Comparison of ENCODE assay signal across 8 mouse cellular contexts in genomic region chr15:97812126-97812525, GRCm38 (mm10). TPM values are rescaled to one million over a fixed set of nuclear protein-coding genes. Genes with fewer than 3 reads are reported as not detected.
DNase-seq lines count a peak whose midpoint lies in the region; ATAC-seq lines count a peak whose summit lies in the region.

No protein-coding gene starts in this region.

- no peak overlapping the region; the same call in 1 of the 2 replicates for H3K4me2 ChIP-seq in neural tube, embryonic 12.5 days (replicated peaks)
- no peak overlapping the region for H3K4me2 ChIP-seq in forebrain, embryonic 13.5 days
- no peak overlapping the region for H3K4me2 ChIP-seq in heart, embryonic 16.5 days (ENCODE audit: low read depth, low read length)
- no peak overlapping the region for H3K4me2 ChIP-seq in midbrain, embryonic 14.5 days (ENCODE audit: low read length)

- no peak for DNase-seq in neural tube, embryonic 10.5 days (ENCODE audit: extremely low spot score, low spot score)
- peak; percentile 96 for DNase-seq in layer of hippocampus, adult 9-11 months
- peak; percentile 44 for DNase-seq in midbrain, embryonic 14.5 days
- DNase-seq in c-Kit-positive CD71-positive TER-119-positive erythroid progenitor cells, embryonic 14.5 days (ENCODE audit: low spot score): no peak

- H3K9ac ChIP-seq in neural tube, embryonic 12.5 days: 0 out of 2 replicates have a peak overlapping the region, but pooled peaks have one; percentile 33
- peak overlapping the region; percentile 54; the same call in 1 of the 2 replicates for H3K9ac ChIP-seq in forebrain, embryonic 13.5 days
- peak overlapping the region; percentile 53 for H3K9ac ChIP-seq in heart, embryonic 16.5 days (ENCODE audit: low read length)
- no peak overlapping the region for H3K9ac ChIP-seq in midbrain, embryonic 14.5 days (replicated peaks; ENCODE audit: low read length)

- H3K4me1 ChIP-seq in neural tube, embryonic 12.5 days: peaks cover 31% of the 10 kb centered on the region
- H3K4me1 ChIP-seq in forebrain, embryonic 13.5 days: peaks cover 28% of the 10 kb centered on the region
- H3K4me1 ChIP-seq in heart, embryonic 16.5 days (ENCODE audit: control insufficient read depth, insufficient read depth, low read length): peaks cover 38% of the 10 kb centered on the region
- peaks cover 22% of the 10 kb centered on the region for H3K4me1 ChIP-seq in midbrain, embryonic 14.5 days (ENCODE audit: control insufficient read depth, insufficient read depth, low read length)

- WGBS in neural tube, embryonic 12.5 days: 74% methylated on average over 6 of the region's 6 CpGs
- WGBS in forebrain, embryonic 13.5 days: 72% methylated on average over 6 of the region's 6 CpGs
- WGBS in heart, embryonic 16.5 days: 32% methylated on average over 6 of the region's 6 CpGs
- WGBS in midbrain, embryonic 14.5 days: 72% methylated on average over 6 of the region's 6 CpGs

- H3K27ac ChIP-seq in neural tube, embryonic 12.5 days: no peak overlapping the region
- peak overlapping the region; percentile 57 for H3K27ac ChIP-seq in forebrain, embryonic 13.5 days
- peak overlapping the region; percentile 81 for H3K27ac ChIP-seq in heart, embryonic 16.5 days (ENCODE audit: low read length)
- peak overlapping the region; percentile 27; the same call in 1 of the 2 replicates for H3K27ac ChIP-seq in midbrain, embryonic 14.5 days (replicated peaks; ENCODE audit: low read depth, low read length)

- peak; percentile 28; the same call in 1 of the 2 replicates for ATAC-seq in neural tube, embryonic 12.5 days (ENCODE audit: low FRiP score, low read depth)
- ATAC-seq in forebrain, embryonic 13.5 days: peak; percentile 74
- ATAC-seq in heart, embryonic 16.5 days (replicated peaks; ENCODE audit: extremely low read depth, insufficient read depth, low FRiP score): peak; percentile 68
- ATAC-seq in midbrain, embryonic 14.5 days (ENCODE audit: low FRiP score, low TSS enrichment): 0 out of 2 replicates have a peak, but pooled peaks have one; percentile 31
- no peak for ATAC-seq in monocyte, adult 5-6 weeks (replicated peaks; ENCODE audit: insufficient number of reproducible peaks, low FRiP score, low TSS enrichment, poor library complexity, severe bottlenecking)

- H3K9me3 ChIP-seq in neural tube, embryonic 12.5 days: no peaks in the 10 kb centered on the region
- H3K9me3 ChIP-seq in forebrain, embryonic 13.5 days (replicated peaks): no peaks in the 10 kb centered on the region
- no peaks in the 10 kb centered on the region for H3K9me3 ChIP-seq in heart, embryonic 16.5 days (replicated peaks; ENCODE audit: control insufficient read depth, low read length)
- H3K9me3 ChIP-seq in midbrain, embryonic 14.5 days (ENCODE audit: control insufficient read depth, low read length): no peaks in the 10 kb centered on the region

- H3K27me3 ChIP-seq in neural tube, embryonic 12.5 days (replicated peaks): no peaks in the 10 kb centered on the region
- H3K27me3 ChIP-seq in forebrain, embryonic 13.5 days: no peaks in the 10 kb centered on the region
- H3K27me3 ChIP-seq in heart, embryonic 16.5 days (ENCODE audit: control insufficient read depth, insufficient read depth, low read length): no peaks in the 10 kb centered on the region
- H3K27me3 ChIP-seq in midbrain, embryonic 14.5 days (ENCODE audit: control insufficient read depth, insufficient read depth, low read length): no peaks in the 10 kb centered on the region

- H3K4me3 ChIP-seq in neural tube, embryonic 12.5 days: no peak overlapping the region
- H3K4me3 ChIP-seq in forebrain, embryonic 13.5 days: no peak overlapping the region
- no peak overlapping the region for H3K4me3 ChIP-seq in heart, embryonic 16.5 days (ENCODE audit: low read length)
- no peak overlapping the region for H3K4me3 ChIP-seq in midbrain, embryonic 14.5 days (replicated peaks; ENCODE audit: low read depth, low read length)

- peaks cover 43% of the 10 kb centered on the region for H3K36me3 ChIP-seq in neural tube, embryonic 12.5 days
- H3K36me3 ChIP-seq in forebrain, embryonic 13.5 days (ENCODE audit: poor library complexity, severe bottlenecking): peaks cover 45% of the 10 kb centered on the region
- peaks cover 26% of the 10 kb centered on the region for H3K36me3 ChIP-seq in heart, embryonic 16.5 days (ENCODE audit: control insufficient read depth, insufficient read depth)
- H3K36me3 ChIP-seq in midbrain, embryonic 14.5 days (ENCODE audit: control insufficient read depth, insufficient read depth, low read length): peaks cover 35% of the 10 kb centered on the region

RNA-seq across cellular contexts. Expression of gene Hdac7, which starts 32.2 kb away (rescaled TPM):
- polyA plus RNA-seq in neural tube, embryonic 12.5 days (2016; fragmentation: Nextera tagmentation; extraction: Ambion mirVana): 28.9 and 29.7 TPM in 2 replicates
- polyA plus RNA-seq in forebrain, embryonic 13.5 days (2015; fragmentation: Nextera tagmentation; extraction: Ambion mirVana): 20.3 and 23.3 TPM in 2 replicates
- polyA plus RNA-seq in heart, embryonic 16.5 days (2015; fragmentation: Nextera tagmentation; extraction: Ambion mirVana): 30.9 and 31.7 TPM in 2 replicates
- polyA plus RNA-seq in midbrain, embryonic 14.5 days (2014; fragmentation: Nextera tagmentation; extraction: Ambion mirVana): 29.8 and 30.5 TPM in 2 replicates
- 6.5 to 17.5 TPM (median 10.7 TPM) in 3 replicates for total RNA-seq in monocyte, adult 5-6 weeks (2017)

RNA-seq across cellular contexts. Expression of gene Slc48a1, which starts 33.8 kb away (rescaled TPM):
- 41.4 and 44.9 TPM in 2 replicates for polyA plus RNA-seq in neural tube, embryonic 12.5 days (2016; fragmentation: Nextera tagmentation; extraction: Ambion mirVana)
- polyA plus RNA-seq in forebrain, embryonic 13.5 days (2015; fragmentation: Nextera tagmentation; extraction: Ambion mirVana): 44.1 and 45.2 TPM in 2 replicates
- polyA plus RNA-seq in heart, embryonic 16.5 days (2015; fragmentation: Nextera tagmentation; extraction: Ambion mirVana): 71.0 and 76.0 TPM in 2 replicates
- 72.9 and 100 TPM in 2 replicates for polyA plus RNA-seq in midbrain, embryonic 14.5 days (2014; fragmentation: Nextera tagmentation; extraction: Ambion mirVana)
- total RNA-seq in monocyte, adult 5-6 weeks (2017): 20.0 to 22.8 TPM (median 22.4 TPM) in 3 replicates

RNA-seq across cellular contexts. Expression of gene Rapgef3, which starts 44.4 kb away (rescaled TPM):
- polyA plus RNA-seq in neural tube, embryonic 12.5 days (2016; fragmentation: Nextera tagmentation; extraction: Ambion mirVana): 10.8 and 11.9 TPM in 2 replicates
- polyA plus RNA-seq in forebrain, embryonic 13.5 days (2015; fragmentation: Nextera tagmentation; extraction: Ambion mirVana): 6.7 and 7.8 TPM in 2 replicates
- polyA plus RNA-seq in heart, embryonic 16.5 days (2015; fragmentation: Nextera tagmentation; extraction: Ambion mirVana): 26.3 and 28.7 TPM in 2 replicates
- 7.2 and 8.8 TPM in 2 replicates for polyA plus RNA-seq in midbrain, embryonic 14.5 days (2014; fragmentation: Nextera tagmentation; extraction: Ambion mirVana)
- total RNA-seq in monocyte, adult 5-6 weeks (2017): 0.19 to 5.1 TPM (median 1.8 TPM) in 3 replicates

Comparison
In these comparisons a context has a peak if more than half of its experiments do, and no peak if none do; other contexts are left out.
1. DNase-seq: peak in layer of hippocampus, adult 9-11 months (single experiment) and midbrain, embryonic 14.5 days (single experiment); none in neural tube, embryonic 10.5 days (single experiment) and c-Kit-positive CD71-positive TER-119-positive erythroid progenitor cells, embryonic 14.5 days (single experiment).